Mouse (Mus musculus): ENCODE results near the gene Rorb.

DNA sequence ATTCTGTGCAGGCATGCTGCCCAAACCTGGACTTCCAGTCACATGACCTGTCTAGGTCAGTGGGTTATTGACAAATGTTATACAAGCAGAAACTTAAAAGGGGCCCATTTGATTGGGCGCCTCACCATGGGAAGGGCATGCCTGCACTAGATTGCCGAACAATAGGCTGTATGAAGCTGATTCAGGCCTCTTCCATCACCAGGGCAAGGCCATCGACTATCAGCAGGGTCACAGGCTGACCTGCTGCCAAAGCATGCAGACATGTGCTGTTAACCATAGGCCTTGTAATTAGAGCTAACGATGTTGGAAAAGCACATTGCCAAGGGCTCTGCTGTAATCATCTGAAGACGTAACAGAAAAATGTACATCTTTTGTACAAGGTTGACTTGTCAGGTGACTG, 131.0 kb downstream of the Rorb start:
- TF ChIP-seq POLR2A (IDR thresholded peaks at IDR 0.05; ENCODE audit: insufficient read length, low read depth) (no peak), MYOG (IDR thresholded peaks at IDR 0.05; ENCODE audit: control insufficient read depth in 1 of 3, insufficient read depth in 1 of 3, insufficient read length in 2 of 3, low read depth in 2 of 3) (no peak), TCF12 (IDR thresholded peaks at IDR 0.05; ENCODE audit: insufficient read depth, poor library complexity, severe bottlenecking) (no peak), MYOD1 (IDR thresholded peaks at IDR 0.05; ENCODE audit: control insufficient read depth in 1 of 3, insufficient read length in 2 of 3, low read depth in 2 of 3) (no peak)

All from myocyte (in vitro differentiated cells).